Mouse (Mus musculus) midbrain, embryonic 10.5 days (tissue): ENCODE data around the gene Armc9. TPM values are rescaled to one million over a fixed set of nuclear protein-coding genes. Genes with fewer than 3 reads are reported as not detected.

Experiments used
- DNase-seq: peaks from one replicate; pipeline ENCODE4 v3.0.0-alpha.2; 2017; ENCODE audit warnings: low spot score
- H3K27ac ChIP-seq: fragments of 300-500 bp; sonication (generic); replicated peaks from 2 replicates; pipeline ENCODE4 v1.5.1; 2016; ENCODE audit warnings: mild to moderate bottlenecking
- H3K27me3 ChIP-seq: fragments of 300-500 bp; sonication (generic); 2 replicates; pipeline ENCODE4 v1.6.1; 2016; ENCODE audit warnings: low read depth, mild to moderate bottlenecking; ENCODE audit not compliant: poor library complexity, severe bottlenecking
- H3K36me3 ChIP-seq: fragments of 300-500 bp; sonication (generic); 2 replicates; pipeline ENCODE4 v1.6.1; 2016; ENCODE audit warnings: mild to moderate bottlenecking, moderate library complexity
- H3K4me1 ChIP-seq: fragments of 300-500 bp; sonication (generic); 2 replicates; pipeline ENCODE4 v1.6.1; 2016
- H3K4me3 ChIP-seq: fragments of 300-500 bp; sonication (generic); 2 replicates; pipeline ENCODE4 v1.5.1; 2016; ENCODE audit warnings: mild to moderate bottlenecking, moderate library complexity
- H3K9me3 ChIP-seq: fragments of 300-500 bp; sonication (generic); replicated peaks from 2 replicates; pipeline ENCODE4 v1.6.1; 2016; ENCODE audit warnings: mild to moderate bottlenecking
- WGBS: fragments of 180-500 bp; shearing (Covaris S2); methylation state at CpG from one replicate; pipeline ENCODE4 v1.1.7; 2016; 5-methylcytosine and 5-hydroxymethylcytosine counted together
- polyA plus RNA-seq: library from polyadenylated mRNA; unstranded; fragments of >200 nt; fragmentation: Nextera tagmentation; extraction: Ambion mirVana; gene quantifications from 2 replicates; pipeline ENCODE4 v1.2.1, GENCODE M21; 2016

Gene Armc9
- polyA plus RNA-seq, 1 experiment from 2014 or later = 41.3 TPM

DNA sequence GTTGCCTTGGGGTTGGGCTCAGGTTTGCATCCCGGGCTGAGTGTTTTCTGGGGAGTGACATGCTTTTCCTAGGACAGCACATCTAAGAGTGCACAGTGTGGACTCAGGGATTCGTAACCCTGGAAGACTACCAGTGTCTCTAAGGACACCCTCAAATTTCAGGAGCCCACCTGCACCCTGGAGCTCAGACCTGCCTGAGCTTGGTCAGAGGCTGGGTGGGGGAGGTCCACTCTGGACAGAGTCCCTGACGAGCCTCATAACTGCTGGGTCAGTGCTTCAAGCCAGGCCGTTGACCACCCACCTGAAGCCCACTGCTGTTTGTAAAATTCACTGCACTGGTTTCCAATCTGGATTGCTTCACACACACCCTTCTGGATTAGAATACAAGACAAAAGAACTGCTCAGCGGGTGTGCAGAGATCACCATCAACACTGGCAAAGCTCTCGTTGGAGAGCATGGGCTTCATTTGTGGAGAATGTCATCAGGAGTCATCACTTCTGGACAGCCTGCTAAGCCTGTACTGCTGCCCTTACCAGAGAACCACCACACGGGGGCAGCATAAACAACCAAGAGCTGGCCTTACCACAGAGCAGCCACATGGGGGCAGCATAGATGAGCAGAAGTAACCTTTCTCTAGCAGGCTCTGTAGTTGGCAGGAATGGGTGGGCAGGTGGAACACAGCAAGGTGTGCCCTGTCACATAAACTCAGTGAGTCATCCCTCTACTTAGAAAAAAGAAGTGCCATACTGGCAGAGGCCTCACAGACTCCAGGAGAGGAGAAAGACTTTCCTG, 24.1 kb downstream of the Armc9 start:
- 51% methylated on average over 7 of the region's 7 CpGs for WGBS
- DNase-seq = peak; percentile 79
- Histone ChIP-seq H3K27me3 (no peaks in the 10 kb centered on the region), H3K9me3 (no peaks in the 10 kb centered on the region), H3K36me3 (peaks cover 62% of the 10 kb centered on the region), H3K4me3 (no peak overlapping the region), H3K4me1 (no peaks in the 10 kb centered on the region), H3K27ac (no peak overlapping the region)

DNA sequence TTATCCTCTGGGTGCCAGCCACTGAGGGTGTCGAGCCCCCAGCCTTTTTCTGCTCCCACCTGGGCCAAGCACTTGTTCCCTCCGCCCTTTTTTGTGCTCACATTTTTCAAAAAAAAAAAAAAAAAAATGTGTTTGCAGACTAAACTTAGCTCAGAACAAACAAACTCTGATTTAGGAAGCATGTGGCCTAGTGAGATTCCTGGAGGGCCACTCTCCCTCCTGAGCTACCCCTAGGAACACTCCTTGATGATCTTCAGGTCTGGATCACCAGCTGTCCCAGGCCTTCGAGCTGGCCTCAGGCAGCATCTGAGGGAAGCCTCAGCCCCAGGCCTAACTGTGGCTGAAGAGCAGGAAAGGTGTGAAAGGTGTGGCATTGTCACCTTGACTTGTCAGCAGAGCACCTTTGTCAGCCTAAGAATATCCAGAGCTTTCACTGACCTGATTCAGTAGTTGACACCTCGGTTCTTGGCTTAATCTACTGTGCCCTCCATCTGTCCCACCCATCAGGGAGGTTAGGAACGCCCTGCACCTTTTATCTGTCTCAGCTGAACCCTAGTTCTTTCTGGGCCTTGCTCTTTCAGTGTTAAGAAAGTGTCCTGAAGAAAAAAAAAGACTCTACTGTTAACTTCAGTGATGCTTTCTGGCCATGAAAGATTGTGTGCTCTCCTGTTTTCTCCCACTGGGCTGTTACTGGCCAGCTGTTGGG, 27.6 kb downstream of the Armc9 start:
- no peaks in the 10 kb centered on the region for H3K27me3 ChIP-seq
- peaks cover 33% of the 10 kb centered on the region for H3K36me3 ChIP-seq
- no peak for DNase-seq
- H3K27ac ChIP-seq = no peak overlapping the region
- WGBS = 84% methylated on average over 5 of the region's 5 CpGs
- no peaks in the 10 kb centered on the region for H3K4me1 ChIP-seq
- H3K4me3 ChIP-seq = no peak overlapping the region
- no peaks in the 10 kb centered on the region for H3K9me3 ChIP-seq

DNA sequence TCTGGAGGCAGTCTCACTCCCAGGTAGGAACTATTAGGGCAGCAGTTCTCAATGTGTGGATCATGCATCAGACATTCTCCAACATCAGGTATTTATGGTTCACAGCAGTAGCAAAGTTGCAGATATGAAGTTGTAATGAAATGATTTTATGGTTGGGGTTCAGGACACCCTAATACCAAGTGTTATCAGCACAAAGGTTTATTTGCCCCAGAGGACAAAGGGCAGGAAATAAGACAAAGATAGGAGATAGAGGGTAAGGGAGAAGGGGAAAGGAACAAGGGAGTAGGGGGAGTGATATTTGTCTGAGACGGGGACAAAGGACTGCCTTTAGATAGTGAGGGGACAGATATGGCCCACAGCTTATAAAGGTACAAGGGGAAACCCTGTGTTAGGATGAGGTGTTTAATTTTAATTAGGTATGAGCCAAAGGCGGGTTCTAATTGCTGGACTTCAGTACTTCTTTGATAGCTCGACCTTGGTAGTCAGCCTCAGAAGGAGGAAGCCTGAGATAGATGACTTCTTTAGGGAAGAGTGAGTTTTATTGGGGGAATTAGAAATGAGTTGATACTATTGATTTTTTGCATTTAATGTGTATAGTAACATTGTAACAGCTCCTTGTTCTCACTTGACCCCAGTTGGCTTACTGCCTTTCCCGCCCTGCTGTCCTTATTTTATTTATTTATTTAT, 29.1 kb downstream of the Armc9 start:
- Histone ChIP-seq H3K36me3 (peaks cover 24% of the 10 kb centered on the region), H3K4me1 (no peaks in the 10 kb centered on the region), H3K9me3 (no peaks in the 10 kb centered on the region), H3K27ac (no peak overlapping the region), H3K27me3 (no peaks in the 10 kb centered on the region), H3K4me3 (no peak overlapping the region)
- WGBS = 84% methylated on average over 4 of the region's 4 CpGs
- no peak for DNase-seq

DNA sequence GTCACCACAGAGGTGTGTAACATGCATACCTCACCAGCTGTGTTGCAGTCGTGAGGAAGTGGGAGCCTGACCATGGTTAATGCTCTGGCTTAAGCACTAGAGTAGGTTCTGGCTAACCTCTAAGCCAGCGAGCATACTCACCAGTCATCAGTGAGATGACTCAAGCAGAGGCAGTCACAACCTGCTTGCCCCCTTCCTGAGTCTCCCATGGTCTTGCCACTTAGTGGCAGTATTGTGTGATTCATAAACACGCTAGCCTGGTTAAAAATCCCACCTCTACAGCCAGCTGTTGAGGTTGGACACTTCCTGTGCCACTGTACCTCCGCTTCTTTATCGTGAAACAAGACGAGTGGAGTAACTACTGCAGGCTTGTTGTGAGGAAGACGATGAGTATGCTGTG, 32.2 kb downstream of the Armc9 start:
- Histone ChIP-seq H3K9me3 (no peaks in the 10 kb centered on the region), H3K27me3 (no peaks in the 10 kb centered on the region), H3K4me3 (no peak overlapping the region), H3K27ac (no peak overlapping the region), H3K4me1 (no peaks in the 10 kb centered on the region), H3K36me3 (peaks cover 40% of the 10 kb centered on the region)
- no peak for DNase-seq
- WGBS = 87% methylated on average over 7 of the region's 7 CpGs

DNA sequence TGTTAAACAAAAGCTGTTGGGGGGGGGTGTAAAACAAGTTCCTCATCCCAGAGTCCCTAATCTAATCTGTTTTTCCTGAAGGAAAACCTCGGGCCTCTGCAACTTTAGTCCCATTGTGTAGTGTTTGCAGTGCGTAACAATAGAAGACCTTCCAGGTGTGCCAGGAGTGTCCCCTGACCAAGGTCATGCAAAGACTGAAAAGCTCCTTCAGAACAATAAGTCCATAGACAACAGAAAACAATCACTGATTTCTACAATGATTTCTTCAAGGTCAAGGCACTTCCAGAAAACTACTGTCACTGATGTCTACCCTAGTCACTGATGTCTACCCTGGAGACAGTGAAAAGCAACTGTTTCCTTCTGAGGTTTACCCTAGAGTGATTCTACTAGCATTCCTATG, 33.3 kb downstream of the Armc9 start:
- WGBS = 75% methylated on average over 2 of the region's 2 CpGs
- H3K9me3 ChIP-seq = no peaks in the 10 kb centered on the region

GRCm38 (mm10) chr1:86188271-86188670, 33.7 kb downstream of the Armc9 start:
- Histone ChIP-seq H3K4me1 (no peaks in the 10 kb centered on the region), H3K36me3 (peaks cover 38% of the 10 kb centered on the region), H3K27me3 (no peaks in the 10 kb centered on the region), H3K4me3 (no peak overlapping the region), H3K27ac (no peak overlapping the region), H3K9me3 (no peaks in the 10 kb centered on the region)
- no peak for DNase-seq
- WGBS = 87% methylated on average over 2 of the region's 2 CpGs

More for the DNA sequence above, 33.3 kb downstream of the Armc9 start:
- H3K36me3 ChIP-seq = peaks cover 40% of the 10 kb centered on the region
- no peak for DNase-seq
- no peaks in the 10 kb centered on the region for H3K4me1 ChIP-seq
- H3K27me3 ChIP-seq = no peaks in the 10 kb centered on the region
- H3K4me3 ChIP-seq = no peak overlapping the region
- no peak overlapping the region for H3K27ac ChIP-seq

DNA sequence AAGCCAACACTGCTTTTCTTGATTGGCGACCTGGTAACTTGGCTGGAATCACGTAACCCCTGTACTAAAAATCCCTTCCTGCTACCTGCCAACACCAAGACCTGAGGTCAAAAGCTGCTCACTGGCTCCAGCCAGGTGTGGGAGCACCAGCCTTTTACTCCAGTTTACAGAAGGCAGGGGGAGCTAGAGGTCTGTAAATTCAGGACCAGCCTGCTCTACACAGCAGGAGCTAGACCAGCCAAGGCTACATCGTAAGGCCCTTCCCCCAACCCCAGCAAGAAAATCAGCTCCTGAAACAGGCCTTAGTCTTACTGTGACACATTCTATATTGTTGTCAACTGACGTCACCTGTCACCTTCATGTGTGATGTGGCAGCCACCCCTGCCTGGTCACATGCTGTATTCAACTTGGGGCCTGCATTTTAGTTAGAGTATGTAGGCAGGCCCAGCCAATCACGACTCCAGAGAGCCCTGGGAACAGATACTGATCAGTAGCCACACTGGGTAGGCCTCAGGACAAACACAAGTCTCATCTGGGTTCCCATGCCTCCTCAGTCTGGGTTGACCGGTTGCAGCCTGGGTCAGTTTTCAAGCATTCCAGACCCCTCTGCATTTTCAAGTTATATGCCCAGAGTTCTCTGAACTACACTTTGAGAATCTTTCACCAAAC, 34.6 kb downstream of the Armc9 start:
- Histone ChIP-seq H3K27ac (no peak overlapping the region), H3K9me3 (no peaks in the 10 kb centered on the region), H3K4me1 (no peaks in the 10 kb centered on the region), H3K27me3 (no peaks in the 10 kb centered on the region), H3K4me3 (no peak overlapping the region), H3K36me3 (peaks cover 45% of the 10 kb centered on the region)
- 83% methylated on average over 6 of the region's 6 CpGs for WGBS
- DNase-seq = no peak

GRCm38 (mm10) chr1:86190843-86191242, 36.3 kb downstream of the Armc9 start:
- H3K4me1 ChIP-seq = no peaks in the 10 kb centered on the region
- H3K4me3 ChIP-seq = no peak overlapping the region
- H3K9me3 ChIP-seq = no peaks in the 10 kb centered on the region
- H3K27me3 ChIP-seq = no peaks in the 10 kb centered on the region
- WGBS = 91% methylated on average over 6 of the region's 6 CpGs
- H3K27ac ChIP-seq = no peak overlapping the region
- H3K36me3 ChIP-seq = peaks cover 58% of the 10 kb centered on the region
- no peak for DNase-seq

DNA sequence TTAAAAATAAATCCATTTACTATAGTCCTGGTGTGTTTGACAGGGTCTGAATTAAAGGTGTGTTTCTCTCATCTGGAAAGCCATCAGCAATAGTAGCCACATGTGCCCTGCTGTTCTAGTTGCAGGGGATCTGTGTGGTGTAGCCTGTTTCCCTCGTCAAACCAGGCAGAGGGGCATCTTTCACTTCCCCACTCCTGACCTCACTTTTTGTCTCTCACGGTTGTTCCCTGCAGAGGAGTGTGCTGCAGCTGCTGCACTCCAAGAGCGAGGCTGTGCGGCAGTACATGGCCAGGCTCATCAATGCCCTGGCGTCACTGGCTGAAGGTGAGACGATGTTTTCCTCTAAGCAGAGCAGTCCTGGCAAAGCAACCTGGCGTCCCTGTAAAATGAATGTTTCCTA, 39.5 kb downstream of the Armc9 start:
- Histone ChIP-seq H3K4me1 (peaks cover 9% of the 10 kb centered on the region), H3K27ac (no peak overlapping the region), H3K36me3 (peaks cover 80% of the 10 kb centered on the region), H3K9me3 (no peaks in the 10 kb centered on the region), H3K27me3 (no peaks in the 10 kb centered on the region), H3K4me3 (no peak overlapping the region)
- WGBS = 86% methylated on average over 7 of the region's 7 CpGs
- no peak for DNase-seq

GRCm38 (mm10) chr1:86198276-86198675, 43.7 kb downstream of the Armc9 start:
- DNase-seq = no peak
- Histone ChIP-seq H3K9me3 (no peaks in the 10 kb centered on the region), H3K27me3 (no peaks in the 10 kb centered on the region), H3K4me3 (no peak overlapping the region), H3K27ac (no peak overlapping the region), H3K4me1 (peaks cover 9% of the 10 kb centered on the region), H3K36me3 (peaks cover 92% of the 10 kb centered on the region)
- 83% methylated on average over 6 of the region's 6 CpGs for WGBS

DNA sequence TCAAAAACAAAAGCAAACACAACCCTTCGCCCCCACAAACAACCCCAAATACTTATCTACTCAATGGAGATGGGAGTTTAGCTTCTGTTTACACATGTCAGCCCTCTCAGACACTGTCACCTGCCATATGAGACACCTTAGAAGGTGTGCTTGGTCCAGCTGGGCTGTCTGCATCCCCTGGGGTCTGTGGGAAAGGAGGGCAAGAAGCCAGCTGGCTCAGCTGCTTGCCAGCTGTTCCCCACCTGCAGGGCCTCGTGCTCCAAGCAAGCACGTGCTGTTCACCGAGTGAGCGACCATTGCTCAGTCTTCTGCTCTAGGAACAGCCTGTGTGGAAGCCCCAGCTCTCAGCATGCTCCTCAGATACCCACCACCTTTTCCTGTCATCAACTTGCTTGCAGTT, 44.4 kb downstream of the Armc9 start:
- Histone ChIP-seq H3K4me1 (peaks cover 9% of the 10 kb centered on the region), H3K27me3 (no peaks in the 10 kb centered on the region), H3K36me3 (peaks cover 94% of the 10 kb centered on the region), H3K27ac (no peak overlapping the region), H3K9me3 (no peaks in the 10 kb centered on the region), H3K4me3 (no peak overlapping the region)
- DNase-seq = no peak
- WGBS = 85% methylated on average over 5 of the region's 5 CpGs

DNA sequence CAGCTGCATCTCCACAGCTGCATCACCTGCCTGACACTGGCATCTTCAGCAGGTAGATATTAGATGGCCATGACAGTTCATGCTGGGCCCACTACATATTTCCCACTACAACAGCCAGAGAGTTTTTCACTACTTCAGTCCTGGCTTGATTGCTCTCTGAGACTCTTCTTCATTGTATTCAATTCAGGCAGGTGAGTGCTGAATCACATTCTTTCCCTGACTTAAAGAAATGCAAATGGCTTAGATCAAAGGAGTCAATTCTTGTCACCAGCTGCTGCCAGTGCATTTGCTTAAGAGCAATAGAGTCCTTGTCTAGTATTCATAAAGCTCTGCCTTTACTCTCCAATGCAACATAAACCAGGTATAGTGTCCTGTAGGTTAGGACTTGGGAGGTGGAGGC, 46.7 kb downstream of the Armc9 start:
- H3K4me3 ChIP-seq = no peak overlapping the region
- H3K9me3 ChIP-seq = no peaks in the 10 kb centered on the region
- H3K36me3 ChIP-seq = peaks cover 91% of the 10 kb centered on the region
- H3K4me1 ChIP-seq = peaks cover 9% of the 10 kb centered on the region
- no peak overlapping the region for H3K27ac ChIP-seq
- DNase-seq = no peak
- no peaks in the 10 kb centered on the region for H3K27me3 ChIP-seq
